Mouse (Mus musculus) frontal cortex, postnatal 10 days (tissue): ENCODE measurements at regions not wholly inside any gene's neighbourhood (a gene's known extent, or its start where the extent isn't known, plus 50 kb on each side); places are given as distances from the start of the nearest gene placed in this dataset.

Source experiments
- DNase-seq, 2 experiments: peaks; one replicate each; pipeline ENCODE4 v3.0.0; 2022; ENCODE audit warnings: low spot score in 2 of 2, mixed read lengths in 1 of 2

DNA sequence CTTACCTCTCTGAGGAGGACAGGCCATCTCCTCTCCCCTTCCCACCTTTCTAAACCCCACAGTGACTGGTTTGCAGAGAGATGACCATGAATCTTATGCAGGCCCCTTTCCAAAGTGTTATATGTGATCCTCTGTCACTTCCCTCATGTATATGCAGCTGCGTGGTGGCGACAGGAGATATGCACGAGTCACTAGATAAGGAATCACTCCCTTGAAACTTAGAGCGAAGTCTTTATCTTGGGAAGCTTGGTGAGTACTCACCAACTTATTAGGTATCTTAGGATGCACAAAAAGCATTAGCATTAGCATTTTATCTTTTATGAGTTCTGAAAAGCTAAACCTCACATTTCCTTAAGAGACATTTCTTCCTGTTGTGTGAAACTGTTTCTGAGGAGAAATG lies 421.9 kb downstream of the Tmem161b start:
- DNase-seq: no peak

DNA sequence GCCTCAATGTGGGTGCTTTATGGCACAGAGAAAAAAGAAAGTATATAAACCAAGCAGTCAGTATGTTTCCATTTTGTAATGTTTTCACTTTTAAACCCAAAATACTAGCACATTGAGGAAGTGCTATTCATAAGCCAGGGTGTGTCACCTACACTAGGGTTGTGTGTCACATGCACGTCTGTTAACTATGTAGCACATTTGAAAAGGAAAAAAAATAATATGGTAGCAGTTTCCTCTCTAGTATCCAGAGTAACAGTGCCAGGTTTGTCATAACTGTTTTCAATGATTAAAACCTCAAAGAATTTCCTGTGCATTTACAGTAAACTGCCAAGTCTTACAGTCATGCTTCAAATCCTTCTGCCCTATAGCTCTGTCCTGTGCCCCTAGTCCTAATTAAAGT lies 424.8 kb downstream of the Tmem161b start:
- DNase-seq: no peak

DNA sequence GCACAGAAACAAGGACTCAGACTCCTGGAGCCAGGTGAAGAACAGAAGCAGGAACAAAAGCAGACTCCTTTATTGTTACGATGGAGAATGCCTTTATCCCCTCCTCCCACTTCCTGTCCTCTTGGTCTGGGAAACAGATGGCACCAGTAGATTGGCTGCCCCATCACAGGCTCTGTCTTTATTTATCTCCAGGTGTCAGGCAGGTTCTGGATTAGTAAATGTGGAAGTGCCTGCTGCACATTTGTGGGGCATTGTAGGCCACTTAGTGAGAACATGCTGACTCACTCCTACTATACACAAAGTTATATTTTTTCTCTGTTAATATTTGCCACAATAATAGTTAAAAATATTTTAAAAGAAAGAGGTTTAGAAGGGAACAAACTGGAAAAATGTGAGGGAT lies 426.0 kb downstream of the Tmem161b start:
- DNase-seq: no peak

DNA sequence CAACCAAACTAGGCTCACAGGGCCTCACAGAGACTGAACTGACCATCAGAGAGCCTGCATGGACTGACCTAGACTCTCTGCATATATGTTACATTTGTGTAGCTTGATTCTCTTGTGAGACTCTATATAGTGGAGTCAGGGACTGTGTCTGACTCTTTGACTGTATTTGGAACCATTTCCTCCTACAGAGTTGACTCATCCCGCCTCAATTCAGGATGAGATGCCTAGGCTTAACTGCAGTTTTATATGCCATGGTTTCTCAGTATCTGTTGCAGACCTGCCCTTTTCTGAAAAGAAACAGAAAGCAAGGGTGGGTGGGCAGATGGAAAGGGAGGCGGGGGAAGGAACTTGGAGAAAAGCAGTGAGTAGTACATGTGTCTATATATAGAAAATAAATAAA lies 441.9 kb downstream of the Tmem161b start:
- DNase-seq: no peak

DNA sequence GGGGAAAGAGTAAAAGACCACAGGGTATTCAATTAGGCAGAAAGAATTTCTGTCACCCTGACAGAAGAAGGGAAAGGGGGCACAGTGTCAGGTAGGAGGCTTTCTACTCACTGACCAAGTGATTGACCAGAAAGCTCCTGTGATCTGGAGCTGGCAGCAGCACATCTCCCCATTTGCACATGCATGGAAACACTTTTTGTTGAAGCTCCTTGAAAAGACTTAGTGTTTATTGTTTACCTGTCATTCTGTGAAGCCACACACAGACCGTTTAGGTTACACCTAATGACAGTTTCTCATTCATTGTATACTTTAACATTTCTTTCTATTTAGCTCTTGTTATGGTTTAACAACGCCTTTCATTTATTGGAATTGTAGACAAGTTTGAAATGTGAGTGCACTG lies 458.9 kb downstream of the Tmem161b start:
- DNase-seq: no peak

DNA sequence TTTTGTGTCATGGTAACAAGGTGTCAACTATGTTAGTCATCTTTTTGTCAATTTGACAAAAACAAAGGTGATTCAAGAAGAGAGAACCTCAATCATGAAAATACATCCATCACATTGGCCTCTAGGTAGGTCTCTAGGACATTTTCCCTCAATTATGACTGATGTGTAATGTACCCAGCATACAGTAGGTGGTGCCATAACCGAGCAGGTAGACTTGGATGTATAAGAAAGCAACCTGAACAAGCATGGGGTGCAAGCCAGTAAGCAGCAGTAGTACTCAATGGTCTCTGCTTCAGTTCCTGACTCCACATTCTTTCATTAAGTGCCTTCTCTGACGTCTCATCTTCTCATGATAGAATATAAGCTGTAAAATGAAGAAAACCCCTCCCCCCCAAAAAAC lies 463.8 kb downstream of the Tmem161b start:
- DNase-seq: no peak

DNA sequence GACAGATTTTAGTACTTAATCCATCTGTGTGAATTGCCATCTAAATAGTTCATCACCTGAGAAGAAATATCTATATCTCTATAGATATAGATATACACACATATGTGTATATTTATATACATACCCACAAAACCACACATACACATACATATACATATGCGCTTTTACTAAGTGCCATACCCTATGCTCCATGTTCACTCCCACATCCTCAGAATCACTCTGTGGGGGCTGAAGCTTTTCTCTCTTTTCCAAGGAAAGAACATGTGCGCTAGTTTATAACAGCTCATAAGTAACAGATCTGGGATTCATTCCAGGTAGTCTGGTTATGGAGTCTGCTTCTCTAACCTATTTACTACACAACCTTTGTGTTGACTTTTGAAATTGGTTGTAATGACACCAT lies 471.4 kb downstream of the Tmem161b start:
- DNase-seq: no peak

DNA sequence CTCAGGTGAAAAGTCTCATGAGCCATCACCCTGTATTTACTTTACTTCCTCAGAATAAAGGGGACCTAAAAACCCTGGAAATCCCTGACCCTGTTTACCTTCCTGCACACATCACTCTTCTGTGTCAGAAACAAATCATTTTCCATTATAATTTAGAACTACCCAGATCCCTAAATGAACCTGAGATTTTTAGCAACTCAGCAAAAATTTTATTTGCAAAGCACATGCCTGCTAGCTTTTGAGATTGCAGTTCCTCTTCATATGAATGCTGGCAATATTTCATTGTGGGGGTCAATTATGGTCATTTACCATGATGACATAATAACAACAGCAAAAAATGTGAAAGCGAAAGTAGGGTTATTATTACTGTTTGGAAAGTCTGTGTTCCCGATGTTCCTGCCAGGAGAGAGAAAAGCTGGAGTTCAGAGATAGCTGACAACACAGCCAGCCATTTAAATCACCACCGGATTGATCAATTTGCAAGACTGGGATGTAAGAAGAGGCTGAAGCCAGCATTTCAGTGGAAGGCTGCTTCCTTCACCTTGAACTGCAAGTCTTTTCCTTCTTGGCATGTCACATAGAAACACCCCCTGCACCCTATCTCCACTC lies 476.5 kb downstream of the Tmem161b start:
- no peak for DNase-seq

DNA sequence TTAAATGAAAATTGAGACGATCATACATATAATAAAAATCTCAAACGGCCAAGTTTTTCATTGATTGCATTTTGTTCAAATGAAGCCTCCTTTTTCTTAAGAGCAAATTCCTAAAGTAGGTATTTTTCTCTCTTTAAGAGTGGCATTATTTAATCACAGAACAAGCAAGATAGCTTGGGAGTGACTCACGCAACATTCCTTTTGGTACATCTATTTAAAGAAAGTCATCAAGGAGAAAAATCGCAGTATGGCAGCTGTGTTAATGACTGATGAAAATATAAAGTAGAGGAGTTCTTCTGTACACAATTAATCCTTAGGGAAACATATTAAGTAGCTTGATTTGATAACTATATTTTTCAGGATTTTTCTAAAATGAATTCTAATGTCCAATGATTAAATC lies 448.0 kb upstream of the Ccnh start:
- DNase-seq: no peak

DNA sequence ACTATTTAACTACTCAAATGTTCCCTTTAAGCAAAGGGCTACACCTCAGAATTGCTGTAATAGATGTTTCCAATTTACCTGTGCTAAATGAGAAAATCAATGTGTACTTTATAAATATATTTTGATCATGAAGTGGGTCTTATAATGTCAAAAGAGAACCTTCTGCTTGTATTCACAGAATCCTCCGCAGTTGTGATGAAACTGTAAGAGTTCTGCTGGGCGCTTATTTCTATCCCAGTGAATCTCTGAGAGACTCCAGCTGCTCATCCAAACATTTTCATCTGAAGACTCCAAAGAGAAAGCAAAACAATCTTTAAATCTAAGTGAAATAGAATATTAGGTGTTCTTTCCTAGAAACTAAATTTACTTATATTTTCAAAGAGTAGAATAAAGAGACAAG lies 440.9 kb upstream of the Ccnh start:
- no peak for DNase-seq

DNA sequence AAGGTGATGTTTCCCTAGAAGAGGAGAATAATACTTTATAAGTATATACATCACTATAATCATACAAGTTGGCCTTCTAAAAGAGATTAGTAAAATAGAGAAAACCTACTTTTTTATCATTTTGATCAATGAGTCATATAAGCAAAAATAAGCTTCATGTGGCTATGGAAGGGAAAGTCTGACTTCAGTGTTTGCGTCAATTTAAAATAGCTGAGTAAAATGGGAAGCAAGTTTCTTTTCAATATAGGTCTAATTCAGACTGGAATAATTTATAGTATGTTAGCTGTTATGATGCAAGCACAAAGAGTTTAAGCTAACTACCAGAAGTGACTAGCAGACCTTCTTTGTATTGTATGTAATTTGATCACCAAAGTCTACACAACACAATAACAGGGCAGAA lies 440.0 kb upstream of the Ccnh start:
- DNase-seq: no peak

DNA sequence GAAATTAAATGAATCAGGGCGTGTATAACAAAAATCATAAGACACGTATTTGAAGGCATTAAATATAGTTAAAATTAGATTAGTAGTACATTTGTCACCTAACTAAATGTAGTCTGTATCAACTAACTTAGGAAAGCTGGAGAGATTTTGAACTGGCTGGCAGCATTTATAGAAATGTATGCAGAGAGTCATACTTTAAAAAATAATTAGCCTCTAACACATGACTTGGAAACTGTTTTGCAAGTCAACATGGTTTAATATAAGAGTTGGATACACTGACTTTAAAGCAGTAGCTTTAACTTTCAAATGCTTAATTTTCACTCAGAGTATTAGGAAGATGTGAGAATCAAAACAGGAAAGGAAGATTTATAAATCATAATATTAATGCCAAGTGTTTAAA lies 439.1 kb upstream of the Ccnh start:
- no peak for DNase-seq

DNA sequence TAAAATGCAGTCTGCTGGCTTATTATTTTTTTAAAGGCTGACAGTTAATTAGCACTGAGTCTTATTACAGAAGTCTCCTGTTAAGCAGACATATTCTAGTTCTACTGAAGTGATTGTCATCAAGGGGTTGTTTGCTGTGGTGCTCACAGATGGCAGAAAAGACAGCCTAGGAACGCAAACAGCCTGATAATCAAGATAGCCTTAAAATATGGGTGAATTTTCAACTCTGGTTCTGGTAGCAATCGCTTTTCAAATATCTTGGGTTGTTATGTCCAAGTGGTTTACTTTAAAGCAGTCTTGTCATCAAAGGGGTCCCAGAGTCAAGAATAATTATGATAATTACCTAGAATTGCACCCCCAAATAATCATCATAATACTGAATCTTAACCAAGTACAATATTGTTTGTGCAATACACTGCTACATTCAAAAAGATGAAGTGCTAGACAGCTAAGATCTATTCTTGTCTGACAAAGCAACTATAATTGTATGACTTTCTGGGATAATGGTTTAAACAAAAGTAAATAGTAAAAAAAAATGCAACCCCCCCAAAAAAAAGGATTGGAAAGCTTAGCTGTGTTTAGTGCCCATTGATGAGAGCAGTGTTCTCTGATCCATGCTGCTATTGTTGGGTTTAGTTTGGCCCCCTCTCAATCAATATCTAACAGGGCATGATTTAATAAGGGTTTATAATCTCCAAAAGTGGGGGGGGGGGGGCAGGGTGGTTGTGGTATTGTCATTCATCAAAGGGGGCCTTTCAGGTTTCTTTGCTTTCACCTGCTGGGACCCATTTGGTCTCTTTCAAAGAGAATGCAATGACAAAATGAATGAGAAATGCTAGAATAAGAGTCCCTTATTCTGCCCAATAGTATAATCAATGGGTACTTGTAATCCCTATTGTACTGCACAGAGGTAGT lies 437.4 kb upstream of the Ccnh start:
- DNase-seq: no peak

DNA sequence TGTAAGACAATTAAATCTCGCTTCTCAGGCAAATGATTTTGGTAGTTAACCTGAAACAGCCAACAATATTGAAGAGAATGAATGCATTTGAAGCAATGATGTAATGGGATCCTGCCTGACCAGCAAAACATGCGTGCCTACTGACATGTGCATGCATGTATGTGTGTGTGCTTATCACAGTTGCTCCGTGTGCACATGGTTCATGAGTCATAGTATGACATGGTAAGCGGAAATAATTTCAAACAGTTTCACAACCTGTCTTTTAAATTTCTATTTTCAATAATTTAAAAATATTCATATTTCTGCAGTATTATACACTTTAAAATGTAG lies 436.8 kb upstream of the Ccnh start:
- no peak for DNase-seq

DNA sequence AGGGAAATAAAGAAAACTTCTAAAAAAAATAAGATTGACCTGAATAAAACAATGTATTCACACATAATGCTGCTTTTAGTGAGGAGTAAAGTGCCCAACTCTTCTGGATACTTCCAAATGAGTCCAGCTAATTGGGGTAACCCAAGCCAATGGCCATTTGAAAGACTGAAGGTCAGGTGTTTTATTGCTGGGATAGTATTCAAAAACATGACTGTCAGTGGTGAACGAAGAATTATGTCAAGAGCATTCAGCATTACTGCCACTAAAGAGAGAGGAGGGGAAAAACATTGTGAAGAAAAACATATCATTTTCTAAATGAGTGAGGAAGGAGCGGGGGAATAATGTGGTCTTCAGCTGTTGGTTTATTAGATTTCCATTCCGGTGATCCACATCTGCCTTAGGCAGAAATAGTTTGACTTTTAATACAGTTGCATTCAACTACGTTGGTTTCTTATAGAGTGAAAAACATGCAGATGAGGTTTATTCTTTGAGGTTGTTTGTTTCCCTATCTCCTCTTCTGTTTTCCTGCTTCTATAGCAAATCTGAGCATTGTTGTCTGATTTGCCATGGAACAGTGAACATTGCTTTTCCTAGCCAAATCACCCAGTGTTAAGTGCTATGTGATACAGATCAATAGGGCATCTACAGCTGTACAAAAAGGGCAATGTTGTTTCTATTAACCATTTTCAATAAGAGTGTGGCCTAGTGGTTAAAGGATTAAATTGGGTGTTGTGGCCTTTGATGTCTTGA lies 435.3 kb upstream of the Ccnh start:
- DNase-seq: no peak

DNA sequence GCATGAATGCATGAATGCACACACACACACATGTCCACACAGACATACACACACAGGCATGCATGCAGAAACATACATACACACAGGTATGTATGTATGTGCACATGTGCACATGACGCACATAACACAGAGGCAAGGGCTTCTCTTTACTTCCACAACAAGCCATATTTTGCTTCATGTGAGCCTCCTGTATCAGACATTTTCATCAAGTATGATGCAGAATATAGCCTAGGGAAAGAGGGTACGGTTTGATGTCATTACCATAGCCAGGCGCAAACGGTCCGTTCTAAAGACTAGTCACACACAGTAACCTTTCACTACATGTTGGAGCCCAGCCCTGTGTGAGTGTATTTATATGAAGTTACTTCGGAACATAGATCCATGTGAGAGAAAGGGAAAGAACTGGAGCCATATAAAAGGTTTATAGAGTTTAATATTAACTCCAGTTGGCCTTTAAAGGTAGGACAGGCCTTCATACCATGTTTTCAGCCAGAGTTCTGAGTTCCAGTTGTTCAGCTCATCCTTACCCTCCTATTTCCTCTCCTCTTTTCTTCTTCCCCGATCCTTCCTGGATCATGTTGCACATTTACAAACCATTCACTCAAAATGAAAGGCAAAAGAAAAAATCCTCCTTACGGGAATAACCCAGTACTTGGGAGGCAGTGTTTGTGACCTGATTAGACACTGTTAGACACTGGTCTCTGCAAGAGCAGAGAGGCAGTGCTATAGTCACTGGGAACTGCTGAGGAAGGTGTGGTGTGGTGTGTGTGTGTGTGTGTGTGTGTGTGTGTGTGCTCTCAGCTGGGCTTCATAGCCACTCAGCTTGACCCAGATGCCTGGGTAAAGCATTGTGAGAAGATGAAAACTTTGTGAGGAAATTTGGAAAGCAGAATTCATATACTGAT lies 434.1 kb upstream of the Ccnh start:
- no peak for DNase-seq

DNA sequence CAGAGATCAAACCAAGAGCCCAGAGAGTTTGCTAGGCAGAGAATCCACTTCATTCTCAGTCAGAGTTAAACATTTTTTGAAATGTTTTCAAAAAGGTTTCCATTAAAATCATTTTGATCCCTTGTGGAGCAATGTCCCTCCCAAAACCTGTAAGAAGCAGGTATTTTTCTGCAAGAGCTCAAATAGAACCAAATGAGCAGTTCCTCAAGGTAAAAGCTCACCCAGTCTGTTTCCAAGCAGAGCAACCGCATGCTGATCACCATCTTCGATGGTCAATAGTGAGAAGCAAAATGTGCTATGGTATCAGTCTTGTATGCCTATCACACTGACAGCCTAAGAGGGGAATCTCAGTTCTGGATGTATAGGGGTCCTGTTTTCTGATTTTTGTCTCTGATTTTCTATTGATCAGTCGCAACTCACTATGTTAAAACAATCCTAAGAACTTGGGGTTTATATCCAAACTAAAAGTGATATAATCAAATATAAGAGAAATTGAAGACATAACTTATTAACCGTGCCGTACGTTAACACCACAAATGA lies 432.3 kb upstream of the Ccnh start:
- no peak for DNase-seq

DNA sequence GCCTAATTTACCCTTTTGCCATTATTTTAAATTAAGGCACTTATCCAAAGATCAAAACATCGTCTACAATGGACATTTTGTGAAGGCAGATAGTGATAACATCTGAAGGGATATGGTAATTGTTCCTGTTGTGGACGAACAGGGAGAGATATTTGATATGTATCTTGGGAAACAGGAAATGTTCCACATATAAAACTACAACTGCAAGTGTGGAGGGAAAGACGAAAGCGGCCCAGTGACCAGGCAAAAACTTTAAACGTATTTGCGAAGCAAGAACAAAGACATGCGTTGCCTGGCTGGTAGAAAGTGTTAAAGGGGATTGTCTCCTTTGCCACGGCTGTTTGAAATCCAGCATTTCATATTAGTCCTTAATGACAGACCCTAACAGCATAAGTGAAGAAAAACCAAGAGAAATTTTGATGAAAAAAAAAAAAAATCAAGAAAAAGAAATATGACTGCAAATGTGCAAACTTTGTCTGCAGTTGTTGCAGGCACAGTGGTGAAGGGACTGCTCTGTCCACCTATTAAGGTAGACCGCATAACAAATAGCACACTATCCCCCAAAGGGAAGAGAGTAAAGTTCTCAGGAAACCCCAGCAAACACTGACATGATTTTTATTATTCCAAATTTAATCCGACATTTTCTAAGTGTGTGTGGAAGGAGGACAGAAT lies 431.2 kb upstream of the Ccnh start:
- DNase-seq: no peak

DNA sequence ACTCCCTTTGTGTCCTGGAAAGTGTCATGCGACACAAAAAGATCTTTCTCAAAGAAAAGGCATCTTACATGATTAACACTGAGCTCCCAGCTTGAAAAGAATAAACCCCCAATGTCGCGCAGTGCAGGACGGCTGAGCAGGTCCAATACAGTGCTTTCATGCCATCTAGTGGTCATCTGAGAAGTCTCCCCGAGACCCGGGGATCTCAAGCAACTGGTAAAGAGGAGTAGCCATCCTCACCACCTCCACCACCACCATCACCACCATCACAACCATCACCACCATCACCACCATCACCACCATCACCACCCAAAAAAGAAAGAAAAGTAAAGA lies 430.7 kb upstream of the Ccnh start:
- DNase-seq: peak; percentile 86 to 89

DNA sequence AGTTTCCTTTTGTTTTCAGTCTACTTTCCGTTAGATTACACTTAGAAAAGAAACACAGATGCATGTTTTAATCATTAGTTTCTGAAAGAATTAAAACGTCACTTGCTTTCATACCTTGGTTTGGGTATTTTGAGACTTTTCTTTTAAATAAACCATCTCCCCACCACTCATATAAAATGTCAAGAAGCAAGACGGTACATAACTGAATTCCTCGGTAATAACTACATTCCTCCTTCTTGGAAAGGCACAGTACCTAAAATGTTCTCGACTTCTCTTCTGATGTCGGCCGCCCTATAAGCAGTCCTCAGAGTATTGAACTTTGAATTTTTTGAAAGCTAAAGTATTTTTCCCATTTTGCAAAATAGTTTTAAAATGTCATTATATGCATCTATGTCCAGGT lies 430.1 kb upstream of the Ccnh start:
- no peak for DNase-seq

DNA sequence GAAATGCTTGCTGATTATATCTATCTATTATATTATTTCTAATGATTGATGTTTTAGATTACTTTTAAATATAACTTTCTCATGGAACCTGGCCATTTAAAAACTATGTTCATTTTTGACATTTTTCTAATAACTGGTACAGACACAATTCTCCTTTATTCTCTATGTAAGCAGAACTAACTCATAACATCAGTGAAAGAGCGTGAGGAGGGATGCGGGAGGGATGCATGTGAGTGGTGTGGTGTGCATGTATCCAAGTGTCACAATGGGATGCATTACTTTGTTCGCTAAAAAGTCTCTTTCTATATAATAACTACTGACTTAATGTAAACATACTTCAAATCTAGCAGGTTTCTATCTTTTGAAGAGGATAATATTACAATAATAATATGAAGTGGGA lies 428.7 kb upstream of the Ccnh start:
- DNase-seq: no peak
